Mouse (Mus musculus) neutrophil, adult 65 days (primary cell): Measurements from ENCODE around the gene Asphd1. TPM values are rescaled to one million over a fixed set of nuclear protein-coding genes. Genes with fewer than 3 reads are reported as not detected.

ENCODE experiments used
- total RNA-seq: library from RNA; stranded (reverse); gene quantifications from 2 replicates; pipeline ENCODE4 v1.2.4, GENCODE M21; 2023

Gene Asphd1
- total RNA-seq: not detected in 2 replicates

DNA sequence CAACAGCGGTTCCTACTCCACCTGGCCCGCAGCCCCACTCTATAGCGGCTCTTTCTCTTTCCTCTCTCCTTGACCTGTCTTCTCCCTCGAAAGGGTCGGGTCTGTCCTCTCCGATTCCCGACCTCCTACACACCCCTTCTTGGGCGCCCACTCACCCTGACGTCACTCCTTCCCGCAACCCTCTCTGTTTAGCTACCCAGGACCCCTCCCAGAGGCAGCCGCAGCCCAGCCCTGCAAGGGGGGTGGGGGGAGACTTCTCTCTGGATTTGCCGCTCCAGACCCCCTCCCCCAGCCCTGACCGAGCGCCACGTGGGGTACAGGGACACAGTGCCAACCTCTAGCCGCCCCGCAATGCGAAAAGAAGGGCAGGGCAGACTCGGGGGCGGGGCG lies at the start of gene Asphd1:
Asphd1 (minus strand) TSS at position 180 of the 390 bp plus-strand sequence.

DNA sequence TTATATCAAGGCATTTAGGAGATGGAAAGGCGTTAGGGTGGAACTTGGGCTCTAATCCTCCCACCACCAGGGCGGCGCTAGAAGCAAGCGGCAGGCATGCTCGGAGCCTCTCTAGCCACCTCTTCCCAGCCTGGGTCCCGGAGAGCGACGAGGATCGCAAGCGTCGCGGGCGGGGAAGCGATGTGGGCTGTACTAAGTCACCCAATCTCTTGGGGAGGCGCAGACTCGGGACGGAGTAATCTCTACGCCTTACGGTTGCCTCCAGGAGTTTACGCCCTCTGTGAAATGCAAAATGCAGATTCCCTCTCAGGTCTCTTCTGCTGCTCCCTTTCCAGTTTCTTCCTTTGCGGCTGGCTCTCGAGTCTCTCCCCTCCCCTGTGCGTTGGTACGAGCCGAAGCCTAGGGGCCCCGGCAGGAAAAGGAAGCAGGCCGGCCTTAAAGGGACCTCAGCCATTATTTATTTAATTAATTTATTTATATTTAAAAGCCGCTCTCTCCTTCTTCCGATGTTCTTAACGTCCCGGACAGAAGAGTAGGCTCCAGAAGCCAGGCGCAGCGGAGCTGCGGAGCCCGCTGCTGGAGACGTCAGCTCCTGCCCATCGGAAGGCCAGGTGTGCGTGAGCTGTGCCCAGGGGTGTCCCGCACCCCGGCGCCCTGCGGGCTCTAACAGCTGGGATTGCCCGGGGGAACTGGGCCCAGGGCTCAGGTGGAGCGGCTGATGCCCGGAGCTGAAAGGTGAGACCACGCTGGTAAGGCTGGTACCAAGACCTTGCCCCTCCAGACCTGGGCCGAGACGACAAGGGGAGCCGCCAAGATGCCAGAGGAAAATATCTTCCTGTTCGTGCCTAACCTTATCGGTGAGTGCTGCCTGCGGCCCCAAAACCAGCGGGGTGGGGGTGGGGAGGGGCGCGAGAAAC lies 26.8 kb upstream of the Asphd1 start, which contains the start of gene Cdiptos:
Cdiptos (minus strand) TSS at position 149 of the 917 bp plus-strand sequence.

DNA sequence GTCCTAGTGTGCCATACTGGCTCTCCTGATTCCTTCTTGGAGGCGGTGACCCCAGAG lies 26.3 kb upstream of the Asphd1 start, which contains the start of gene Cdipt:
Cdipt (plus strand) TSS at position 22 of the 57 bp plus-strand sequence.

DNA sequence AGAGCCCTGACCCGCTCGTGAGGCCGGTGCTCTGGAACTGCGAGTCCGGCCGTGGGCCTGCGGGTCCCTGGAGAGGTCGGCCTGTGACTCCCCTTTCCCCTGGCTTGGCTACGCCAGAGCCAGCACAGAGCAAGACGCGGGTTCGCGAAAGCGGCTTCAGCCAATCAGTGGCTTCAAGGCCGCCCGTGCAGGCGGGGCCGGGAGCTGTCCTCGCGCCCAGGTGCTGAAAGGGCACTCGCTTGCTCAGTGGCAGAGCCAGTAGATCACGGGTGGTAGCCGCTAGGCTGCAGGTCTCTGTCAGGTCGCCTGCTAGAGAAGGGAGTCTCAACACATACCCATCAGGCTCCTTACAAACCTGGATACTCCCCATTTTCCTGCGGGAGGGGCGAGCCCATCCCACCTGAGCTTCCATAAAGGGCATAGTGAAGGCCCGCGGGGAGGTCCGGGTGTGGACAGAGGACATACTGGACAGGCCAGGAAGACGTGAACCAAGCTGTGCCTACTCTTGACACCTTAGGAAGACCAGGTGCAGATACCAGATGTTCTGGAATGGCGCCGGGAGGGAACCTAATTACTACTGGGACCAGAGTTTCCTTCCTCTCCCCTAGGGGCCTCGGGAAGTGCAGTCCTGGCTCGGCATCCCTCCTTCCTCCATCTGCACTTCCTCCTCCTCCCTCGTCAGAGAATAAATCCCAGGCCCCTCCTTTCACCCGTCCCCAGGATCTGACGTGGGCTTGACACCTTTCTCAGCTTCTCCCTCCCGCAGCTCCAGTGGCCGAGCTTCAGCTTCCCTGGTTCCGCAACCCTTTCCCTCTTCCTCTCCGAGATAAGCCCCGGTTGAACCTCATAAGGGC lies 638 bp upstream of the Asphd1 start, which contains the start of gene Sez6l2:
Sez6l2 (plus strand) TSS at position 771 of the 854 bp plus-strand sequence.

DNA sequence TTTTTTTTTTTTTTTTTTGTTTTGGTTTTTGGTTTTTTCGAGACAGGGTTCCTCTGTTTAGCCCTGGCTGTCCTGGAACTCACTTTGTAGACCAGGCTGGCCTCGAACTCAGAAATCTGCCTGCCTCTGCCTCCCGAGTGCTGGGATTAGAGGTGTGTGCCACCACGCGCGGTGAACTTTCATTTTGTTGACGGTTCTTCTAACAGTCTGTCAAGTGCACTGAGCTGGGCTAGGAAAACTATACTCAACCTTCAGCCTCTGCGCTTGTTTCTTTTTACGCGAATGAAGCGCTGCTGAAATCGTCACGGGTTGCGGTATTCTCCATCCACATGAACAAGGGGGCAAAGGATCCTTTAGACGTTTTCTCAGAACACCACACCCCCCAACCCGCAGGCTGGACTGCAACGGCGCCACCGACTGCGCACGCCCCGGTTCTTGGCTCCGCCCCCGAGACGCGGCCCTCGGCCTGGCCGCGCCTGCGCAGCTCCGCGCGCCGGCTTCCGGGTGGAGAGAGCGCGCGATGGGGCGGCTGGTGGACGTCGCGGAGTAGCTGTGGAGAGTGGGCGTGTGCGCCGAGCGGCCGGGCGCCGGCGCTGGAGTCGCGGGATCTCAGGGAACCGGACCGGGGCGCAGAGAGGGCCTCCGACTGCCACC lies 20.9 kb downstream of the Asphd1 start, which contains the start of gene Kctd13:
Kctd13 (plus strand) TSS at position 496 of the 654 bp plus-strand sequence.

DNA sequence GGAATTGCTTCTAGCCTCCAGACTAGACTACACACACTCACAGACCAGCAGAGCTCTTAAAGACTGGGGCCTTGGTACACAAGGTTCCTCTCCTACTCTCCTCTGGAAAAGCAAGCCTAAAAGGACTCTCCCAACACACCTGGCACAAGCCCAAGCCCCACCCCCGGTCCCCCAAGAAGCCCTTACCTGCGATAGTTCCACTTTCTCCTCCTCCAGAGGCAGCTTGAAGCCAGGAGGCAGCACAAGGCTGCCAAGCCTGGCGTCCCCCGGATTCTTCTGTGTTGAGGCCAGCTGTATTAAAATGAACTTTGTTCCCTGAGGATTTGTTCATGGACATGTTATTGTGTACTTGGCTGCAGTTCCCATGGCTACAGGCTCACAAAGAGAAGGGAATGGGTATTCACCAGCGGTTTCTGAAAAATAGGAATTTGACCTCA lies 26.7 kb downstream of the Asphd1 start, which contains the start of gene Tmem219:
Tmem219 (minus strand) TSS at position 294 of the 437 bp plus-strand sequence.

Other genes with a start within 250 kb of the Asphd1 start
- gene Coro1a, start 241.8 kb downstream of the Asphd1 start, total RNA-seq: 1,908 and 2,111 TPM in 2 replicates
- gene Mapk3, start 190.0 kb downstream of the Asphd1 start, total RNA-seq: 255 and 261 TPM in 2 replicates
- gene Gdpd3, start 183.2 kb downstream of the Asphd1 start, total RNA-seq: 17.6 and 21.9 TPM in 2 replicates
- gene Ypel3, start 172.6 kb downstream of the Asphd1 start, total RNA-seq: 278 and 300 TPM in 2 replicates
- gene Tbx6, start 168.1 kb downstream of the Asphd1 start, total RNA-seq: 4.3 and 4.4 TPM in 2 replicates
- gene Ppp4c, start 157.1 kb downstream of the Asphd1 start, total RNA-seq: 231 and 266 TPM in 2 replicates
- not detected in 2 replicates for gene Fam57b, start 151.9 kb downstream of the Asphd1 start, total RNA-seq
- not detected in 2 replicates for gene 4930451I11Rik, start 117.9 kb downstream of the Asphd1 start, total RNA-seq
- gene Doc2a, start 102.2 kb downstream of the Asphd1 start, total RNA-seq: not detected in 2 replicates
- gene Hirip3, start 87.6 kb downstream of the Asphd1 start, total RNA-seq: 37.5 and 38.0 TPM in 2 replicates
- 41.4 and 42.2 TPM in 2 replicates for gene Ino80e, start 87.2 kb downstream of the Asphd1 start, total RNA-seq
- gene Taok2, start 64.9 kb downstream of the Asphd1 start, total RNA-seq: 50.7 and 59.9 TPM in 2 replicates
- 38.9 and 40.1 TPM in 2 replicates for gene Tmem219, start 26.7 kb downstream of the Asphd1 start, total RNA-seq
- gene Kctd13, start 20.7 kb downstream of the Asphd1 start, total RNA-seq: 17.4 and 23.2 TPM in 2 replicates
- 1.9 and 3.1 TPM in 2 replicates for gene Sez6l2, start 981 bp upstream of the Asphd1 start, total RNA-seq
- 56.2 and 56.5 TPM in 2 replicates for gene Cdipt, start 26.3 kb upstream of the Asphd1 start, total RNA-seq
- 0.95 and 1.3 TPM in 2 replicates for gene Cdiptos, start 26.5 kb upstream of the Asphd1 start, total RNA-seq
- 49.1 and 58.0 TPM in 2 replicates for gene Mvp, start 65.0 kb upstream of the Asphd1 start, total RNA-seq
- not detected in 2 replicates for gene Pagr1b, start 66.9 kb upstream of the Asphd1 start, total RNA-seq
- 1.5 and 35.7 TPM in 2 replicates for gene Pagr1a, start 67.8 kb upstream of the Asphd1 start, total RNA-seq
- 26.0 TPM in 1 of 2 replicates, not detected in the other for gene Gm42742, start 71.5 kb upstream of the Asphd1 start, total RNA-seq
- 0.79 TPM in 1 of 2 replicates, not detected in the other for gene Prrt2, start 71.6 kb upstream of the Asphd1 start, total RNA-seq
- 128 and 143 TPM in 2 replicates for gene Maz, start 77.5 kb upstream of the Asphd1 start, total RNA-seq
- 41.1 and 48.3 TPM in 2 replicates for gene Kif22, start 92.9 kb upstream of the Asphd1 start, total RNA-seq
- gene Zg16, start 137.7 kb upstream of the Asphd1 start, total RNA-seq: 1.2 TPM in 1 of 2 replicates, not detected in the other
- gene AI467606, start 141.8 kb upstream of the Asphd1 start, total RNA-seq: 155 and 172 TPM in 2 replicates
- 2.0 and 3.8 TPM in 2 replicates for gene Qprt, start 172.6 kb upstream of the Asphd1 start, total RNA-seq
- gene Spn, start 188.2 kb upstream of the Asphd1 start, total RNA-seq: 96.9 and 102 TPM in 2 replicates
- gene Cd2bp2, start 246.5 kb upstream of the Asphd1 start, total RNA-seq: 47.6 and 62.2 TPM in 2 replicates